Mouse (Mus musculus): ENCODE data around the gene Tmod4. TPM values are rescaled to one million over a fixed set of nuclear protein-coding genes. Genes with fewer than 3 reads are reported as not detected.
"Not testable (repeated sequence)": the region's sequence is repeated elsewhere in the genome, so short reads cannot be mapped to it uniquely, and the experiment has no call there.

Tmod4 gene
- polyA plus RNA-seq, 1 experiment from 2014 or later = 0.55 TPM

DNA sequence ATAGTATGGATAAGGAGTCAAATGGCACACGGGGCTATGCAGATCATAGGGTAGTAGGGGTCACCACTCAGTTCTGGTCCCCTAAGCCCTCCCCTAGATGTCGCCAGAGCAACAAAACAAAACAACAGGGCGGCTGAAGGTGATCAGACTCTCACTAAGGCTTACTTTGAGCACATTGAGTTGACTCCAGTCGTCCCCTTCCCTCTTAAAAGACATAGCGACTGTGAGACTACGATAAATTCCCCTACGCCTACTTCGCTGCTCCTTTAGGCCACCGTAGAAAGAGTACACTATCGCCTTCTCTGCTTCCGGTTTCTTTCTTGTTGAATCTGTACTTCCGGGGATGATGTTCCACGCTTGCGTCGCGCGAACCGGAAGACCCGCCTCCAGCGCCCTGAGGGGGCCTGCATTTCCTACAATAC is 9.4 kb downstream of the Tmod4 start, which contains the start of the genes Scnm1 and Lysmd1:
Scnm1 (minus strand) TSS at position 332 of the 422 bp plus-strand sequence.
Lysmd1 (plus strand) TSS at position 409 of the 422 bp plus-strand sequence.
- peak; percentile 98 for DNase-seq (ENCODE audit: low spot score)
- no peaks in the 10 kb centered on the region for H3K9me3 ChIP-seq (replicated peaks; ENCODE audit: control insufficient read depth, low read length)
- WGBS = under 1% methylated on average over 20 of the region's 20 CpGs

DNA sequence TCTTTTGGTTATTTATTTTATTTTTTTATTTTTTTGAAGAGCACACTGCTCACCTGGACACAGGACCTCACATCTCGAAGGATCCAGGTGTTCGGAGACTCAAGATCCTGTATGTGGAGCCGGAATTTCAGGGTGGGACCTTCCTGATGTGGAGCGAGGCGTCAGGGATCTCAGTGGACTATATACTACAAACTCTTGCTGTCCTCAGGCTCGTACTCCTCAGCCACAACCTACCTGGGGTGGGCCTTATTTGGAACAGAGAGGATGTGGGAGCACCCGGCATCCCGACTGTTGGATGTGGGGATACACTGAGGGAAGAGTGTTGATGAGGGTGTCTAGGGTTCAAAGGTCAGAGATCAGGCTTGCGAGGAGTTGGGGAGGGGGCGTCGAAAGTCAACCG is 9.9 kb downstream of the Tmod4 start:
- no CpG with 5 or more reads among the region's 12 CpGs for WGBS
- H3K9ac ChIP-seq (ENCODE audit: low read length); H3K27ac ChIP-seq (ENCODE audit: low read depth, low read length); H3K9me3 ChIP-seq (replicated peaks; ENCODE audit: control insufficient read depth, low read length); H3K27me3 ChIP-seq (replicated peaks; ENCODE audit: control insufficient read depth, insufficient read depth, low read length); DNase-seq (ENCODE audit: low spot score); H3K4me2 ChIP-seq (ENCODE audit: low read length): not testable (repeated sequence)
- ATAC-seq = peak; percentile 60
- H3K4me3 ChIP-seq (ENCODE audit: low read depth, low read length) = peak overlapping the region; percentile 43
- peaks cover 11% of the 10 kb centered on the region for H3K4me1 ChIP-seq (ENCODE audit: control insufficient read depth, insufficient read depth, low read length)
- peaks cover 22% of the 10 kb centered on the region for H3K36me3 ChIP-seq (ENCODE audit: control insufficient read depth, insufficient read depth, low read length)

More for the DNA sequence above, 9.4 kb downstream of the Tmod4 start, which contains the start of the genes Scnm1 and Lysmd1:
- peaks cover 11% of the 10 kb centered on the region for H3K4me1 ChIP-seq (ENCODE audit: control insufficient read depth, insufficient read depth, low read length)
- ATAC-seq = peak; percentile 96
- H3K4me3 ChIP-seq (ENCODE audit: low read depth, low read length) = peak within 1 kb of the TSS; percentile 43
- H3K27me3 ChIP-seq (replicated peaks; ENCODE audit: control insufficient read depth, insufficient read depth, low read length) = no peaks in the 10 kb centered on the region
- H3K36me3 ChIP-seq (ENCODE audit: control insufficient read depth, insufficient read depth, low read length) = peaks cover 26% of the 10 kb centered on the region
- peak within 1 kb of the TSS; percentile 64 for H3K4me2 ChIP-seq (ENCODE audit: low read length)
- peak within 1 kb of the TSS; percentile 58 for H3K9ac ChIP-seq (ENCODE audit: low read length)
- peak within 1 kb of the TSS; percentile 35; the same call in 1 of the 2 replicates for H3K27ac ChIP-seq (ENCODE audit: low read depth, low read length)

DNA sequence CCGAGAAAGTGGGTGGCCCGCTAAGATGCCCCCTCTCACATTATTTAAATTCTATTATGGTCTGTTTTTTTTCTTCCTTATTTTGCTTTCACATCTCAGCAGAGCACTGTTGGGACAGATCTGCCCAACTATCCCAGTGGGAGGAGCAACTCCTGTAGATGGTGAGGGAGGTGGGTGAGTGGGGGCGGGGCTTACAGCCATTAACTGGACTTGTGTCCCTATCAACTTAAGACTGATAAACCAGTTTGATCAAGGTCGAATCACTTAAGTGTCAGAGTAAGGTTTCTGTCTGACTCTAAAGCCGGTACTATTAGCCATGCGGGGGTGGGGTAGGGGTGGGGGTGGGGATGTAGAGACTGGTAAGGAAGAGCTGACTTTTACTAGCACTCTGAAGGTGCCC is 10.7 kb downstream of the Tmod4 start:
- Histone ChIP-seq H3K9ac (ENCODE audit: low read length) (no peak overlapping the region), H3K27ac (ENCODE audit: low read depth, low read length) (no peak overlapping the region), H3K9me3 (replicated peaks; ENCODE audit: control insufficient read depth, low read length) (no peaks in the 10 kb centered on the region), H3K36me3 (ENCODE audit: control insufficient read depth, insufficient read depth, low read length) (peaks cover 19% of the 10 kb centered on the region), H3K4me2 (ENCODE audit: low read length) (peak overlapping the region; percentile 34), H3K27me3 (replicated peaks; ENCODE audit: control insufficient read depth, insufficient read depth, low read length) (no peaks in the 10 kb centered on the region), H3K4me1 (ENCODE audit: control insufficient read depth, insufficient read depth, low read length) (peaks cover 11% of the 10 kb centered on the region), H3K4me3 (ENCODE audit: low read depth, low read length) (peak overlapping the region; percentile 24)
- 31% methylated on average over 6 of the region's 6 CpGs for WGBS
- ATAC-seq (no peak), DNase-seq (ENCODE audit: low spot score) (peak; percentile 16)

DNA sequence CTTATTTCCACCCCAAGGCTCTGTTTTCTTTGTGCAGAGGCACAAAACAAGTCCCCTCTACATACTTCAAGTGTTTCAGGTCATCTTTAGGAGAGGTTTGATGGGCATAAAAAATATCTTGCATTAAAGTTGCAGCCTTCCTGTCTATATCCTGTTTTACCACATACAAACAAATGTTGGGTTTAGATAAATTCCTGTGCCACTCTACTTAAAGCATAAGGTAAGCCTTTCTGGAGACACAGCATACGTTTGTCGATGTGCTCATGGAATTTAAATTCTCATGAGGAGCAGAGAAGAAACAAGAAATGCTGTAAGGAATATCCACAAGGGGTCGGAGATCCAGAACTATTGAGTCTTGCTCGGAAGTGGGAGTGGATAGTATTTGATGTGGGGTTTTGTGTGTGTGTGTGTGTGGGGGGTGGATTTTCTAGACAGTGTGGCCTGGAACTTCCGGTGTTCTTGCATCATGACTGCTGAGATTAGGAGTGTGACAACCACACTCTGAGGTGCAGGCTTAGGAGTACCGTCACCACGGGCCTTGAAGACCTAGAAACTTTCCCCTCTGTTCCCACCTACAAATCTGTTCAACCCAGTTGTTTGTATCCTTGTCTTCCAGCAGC is 11.3 kb downstream of the Tmod4 start:
- Histone ChIP-seq H3K9ac (ENCODE audit: low read length) (no peak overlapping the region), H3K4me2 (ENCODE audit: low read length) (peak overlapping the region; percentile 34; the same call in 1 of the 2 replicates), H3K27me3 (replicated peaks; ENCODE audit: control insufficient read depth, insufficient read depth, low read length) (no peaks in the 10 kb centered on the region), H3K9me3 (replicated peaks; ENCODE audit: control insufficient read depth, low read length) (no peaks in the 10 kb centered on the region), H3K4me1 (ENCODE audit: control insufficient read depth, insufficient read depth, low read length) (peaks cover 11% of the 10 kb centered on the region), H3K36me3 (ENCODE audit: control insufficient read depth, insufficient read depth, low read length) (peaks cover 21% of the 10 kb centered on the region), H3K4me3 (ENCODE audit: low read depth, low read length) (no peak overlapping the region), H3K27ac (ENCODE audit: low read depth, low read length) (no peak overlapping the region)
- 93% methylated on average over 7 of the region's 7 CpGs for WGBS
- DNase-seq (ENCODE audit: low spot score) = no peak
- no peak for ATAC-seq

DNA sequence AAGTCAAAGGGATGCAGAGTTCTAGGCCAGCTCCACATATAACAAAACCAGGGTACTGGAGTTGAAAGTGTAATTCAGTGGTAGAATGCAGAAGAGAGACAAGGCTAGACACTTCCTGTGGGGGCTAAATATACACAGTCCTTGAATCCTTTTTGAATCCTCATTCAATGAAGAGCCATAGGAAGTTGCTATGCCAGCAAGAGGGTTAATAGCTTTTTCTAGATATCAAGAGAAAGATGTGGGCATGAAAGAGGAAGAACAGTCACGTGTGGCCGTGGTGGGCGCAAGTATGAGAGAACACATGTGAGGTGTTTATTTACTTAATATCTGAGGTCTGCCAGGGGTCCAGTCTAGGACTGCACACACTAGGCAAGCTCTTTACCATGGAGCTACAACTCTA is 12.1 kb downstream of the Tmod4 start:
- 87% methylated on average over 3 of the region's 3 CpGs for WGBS
- no peak for ATAC-seq
- H3K27ac ChIP-seq (ENCODE audit: low read depth, low read length) = no peak overlapping the region
- peaks cover 24% of the 10 kb centered on the region for H3K36me3 ChIP-seq (ENCODE audit: control insufficient read depth, insufficient read depth, low read length)
- H3K9me3 ChIP-seq (replicated peaks; ENCODE audit: control insufficient read depth, low read length) = no peaks in the 10 kb centered on the region
- no peak for DNase-seq (ENCODE audit: low spot score)
- H3K4me3 ChIP-seq (ENCODE audit: low read depth, low read length) = no peak overlapping the region
- no peak overlapping the region for H3K4me2 ChIP-seq (ENCODE audit: low read length)
- no peak overlapping the region for H3K9ac ChIP-seq (ENCODE audit: low read length)
- no peaks in the 10 kb centered on the region for H3K27me3 ChIP-seq (replicated peaks; ENCODE audit: control insufficient read depth, insufficient read depth, low read length)
- H3K4me1 ChIP-seq (ENCODE audit: control insufficient read depth, insufficient read depth, low read length) = peaks cover 11% of the 10 kb centered on the region

DNA sequence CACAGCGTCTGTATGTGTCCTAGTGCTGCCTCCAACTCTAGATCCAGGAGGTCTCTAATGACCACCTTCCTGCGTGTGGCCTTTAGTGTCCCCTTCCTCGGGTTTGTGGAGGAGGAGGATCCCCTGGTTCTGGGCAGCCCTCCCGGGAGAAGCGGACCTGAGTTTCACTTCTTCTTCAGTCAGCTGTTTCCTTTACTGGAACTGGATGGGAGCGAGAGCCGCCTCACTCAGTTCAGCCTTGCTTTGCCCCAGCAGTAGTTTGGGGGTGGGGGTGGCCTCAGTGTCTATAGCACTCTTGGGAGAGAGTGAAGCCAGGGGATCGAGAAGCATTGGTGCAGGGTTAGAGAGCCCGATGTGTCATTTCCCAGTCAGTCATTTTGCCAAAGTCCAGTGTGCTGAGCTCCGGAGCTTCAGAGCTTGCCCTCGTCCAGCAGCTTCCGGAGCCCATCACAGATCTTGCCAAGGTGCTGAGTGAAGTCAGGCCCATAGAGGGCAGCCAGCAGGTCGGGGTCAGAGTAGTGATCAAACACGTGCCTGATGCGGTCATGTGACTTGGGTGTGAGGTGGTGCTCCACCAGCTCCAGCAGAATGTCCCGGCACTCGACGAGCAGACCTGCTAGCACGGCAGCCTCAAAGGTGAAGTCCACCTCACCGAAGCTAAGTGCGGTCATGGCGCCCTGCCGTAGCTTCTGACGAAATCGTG is 15.5 kb downstream of the Tmod4 start:
- Histone ChIP-seq H3K4me1 (ENCODE audit: control insufficient read depth, insufficient read depth, low read length) (0 out of 2 replicates have a peak, but pooled peaks cover 5% of the 10 kb centered on the region), H3K9ac (ENCODE audit: low read length) (no peak overlapping the region), H3K27ac (ENCODE audit: low read depth, low read length) (no peak overlapping the region), H3K9me3 (replicated peaks; ENCODE audit: control insufficient read depth, low read length) (no peaks in the 10 kb centered on the region), H3K36me3 (ENCODE audit: control insufficient read depth, insufficient read depth, low read length) (peaks cover 19% of the 10 kb centered on the region), H3K4me2 (ENCODE audit: low read length) (no peak overlapping the region), H3K27me3 (replicated peaks; ENCODE audit: control insufficient read depth, insufficient read depth, low read length) (no peaks in the 10 kb centered on the region), H3K4me3 (ENCODE audit: low read depth, low read length) (no peak overlapping the region)
- WGBS = 82% methylated on average over 25 of the region's 25 CpGs
- ATAC-seq (no peak), DNase-seq (ENCODE audit: low spot score) (no peak)

DNA sequence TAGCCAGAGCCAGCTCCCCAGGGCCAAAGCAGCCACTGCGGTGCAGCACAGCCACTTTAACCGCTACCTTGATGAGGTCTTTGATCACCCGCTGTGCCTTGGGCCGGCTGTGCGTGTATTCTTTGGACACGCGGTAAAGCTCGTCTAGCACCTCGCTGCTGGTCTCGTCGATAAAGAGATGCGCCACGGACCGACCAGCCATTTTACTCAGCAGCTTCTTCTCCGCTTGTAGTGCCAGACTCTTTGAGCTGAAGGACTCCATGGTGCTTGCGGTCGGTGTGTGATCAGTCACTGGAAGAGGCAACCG is 16.0 kb downstream of the Tmod4 start:
- WGBS = 64% methylated on average over 18 of the region's 18 CpGs

DNA sequence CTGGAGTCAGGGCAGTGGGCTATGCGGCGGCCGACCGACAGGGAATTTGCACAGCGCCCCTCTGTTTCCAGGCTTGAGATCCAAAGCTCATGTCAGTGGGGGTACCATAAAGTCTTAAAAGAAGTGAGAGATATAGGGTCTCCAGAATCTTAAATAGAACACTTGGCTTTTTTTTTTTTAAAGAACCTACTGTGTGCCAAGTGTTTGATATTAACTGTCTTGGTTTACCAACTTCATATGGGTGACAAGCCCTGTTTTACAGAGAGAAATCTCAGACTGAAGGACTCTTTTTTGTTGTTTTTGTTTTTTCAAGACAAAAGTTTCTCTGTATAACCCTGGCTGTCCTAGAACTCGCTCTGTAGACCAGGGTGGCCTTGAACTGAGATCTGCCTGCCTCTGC is 16.5 kb downstream of the Tmod4 start:
- no peak overlapping the region for H3K4me3 ChIP-seq (ENCODE audit: low read depth, low read length)
- ATAC-seq = no peak
- no peaks in the 10 kb centered on the region for H3K9me3 ChIP-seq (replicated peaks; ENCODE audit: control insufficient read depth, low read length)
- no peak overlapping the region for H3K4me2 ChIP-seq (ENCODE audit: low read length)
- no peaks in the 10 kb centered on the region for H3K4me1 ChIP-seq (ENCODE audit: control insufficient read depth, insufficient read depth, low read length)
- DNase-seq (ENCODE audit: low spot score) = no peak
- 88% methylated on average over 6 of the region's 6 CpGs for WGBS
- no peak overlapping the region for H3K9ac ChIP-seq (ENCODE audit: low read length)
- H3K27ac ChIP-seq (ENCODE audit: low read depth, low read length) = no peak overlapping the region
- H3K27me3 ChIP-seq (replicated peaks; ENCODE audit: control insufficient read depth, insufficient read depth, low read length) = no peaks in the 10 kb centered on the region
- peaks cover 19% of the 10 kb centered on the region for H3K36me3 ChIP-seq (ENCODE audit: control insufficient read depth, insufficient read depth, low read length)

More for the DNA sequence above, 16.0 kb downstream of the Tmod4 start:
- Histone ChIP-seq H3K27ac (ENCODE audit: low read depth, low read length) (no peak overlapping the region), H3K9ac (ENCODE audit: low read length) (no peak overlapping the region), H3K4me3 (ENCODE audit: low read depth, low read length) (no peak overlapping the region), H3K4me2 (ENCODE audit: low read length) (no peak overlapping the region), H3K27me3 (replicated peaks; ENCODE audit: control insufficient read depth, insufficient read depth, low read length) (no peaks in the 10 kb centered on the region), H3K36me3 (ENCODE audit: control insufficient read depth, insufficient read depth, low read length) (peaks cover 19% of the 10 kb centered on the region), H3K4me1 (ENCODE audit: control insufficient read depth, insufficient read depth, low read length) (0 out of 2 replicates have a peak, but pooled peaks cover 3% of the 10 kb centered on the region), H3K9me3 (replicated peaks; ENCODE audit: control insufficient read depth, low read length) (no peaks in the 10 kb centered on the region)
- DNase-seq (ENCODE audit: low spot score) (no peak), ATAC-seq (no peak)

DNA sequence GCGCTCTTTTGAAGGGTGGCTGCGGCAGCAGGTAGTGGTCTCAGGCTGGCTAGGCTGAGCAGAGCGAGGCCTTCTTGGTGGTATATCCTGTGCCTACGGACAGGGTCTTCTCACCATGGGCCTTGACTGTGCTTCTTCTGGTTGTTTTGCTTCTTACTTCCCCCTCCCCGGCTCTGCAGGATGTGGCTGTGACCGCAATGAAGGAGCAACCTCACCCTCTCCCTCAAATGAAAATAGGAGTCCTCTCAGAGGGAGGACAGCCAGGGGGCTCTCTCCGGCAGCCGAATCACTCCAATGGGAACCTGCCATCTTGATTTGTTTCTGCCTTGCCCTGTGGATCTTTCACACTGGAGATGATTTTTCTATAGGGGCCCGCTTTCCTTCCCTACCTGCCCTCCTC is 17.2 kb downstream of the Tmod4 start:
- H3K4me2 ChIP-seq (ENCODE audit: low read length) = no peak overlapping the region
- H3K36me3 ChIP-seq (ENCODE audit: control insufficient read depth, insufficient read depth, low read length) = peaks cover 19% of the 10 kb centered on the region
- H3K4me1 ChIP-seq (ENCODE audit: control insufficient read depth, insufficient read depth, low read length) = no peaks in the 10 kb centered on the region
- no peak for DNase-seq (ENCODE audit: low spot score)
- no peak for ATAC-seq
- H3K9ac ChIP-seq (ENCODE audit: low read length) = no peak overlapping the region
- H3K9me3 ChIP-seq (replicated peaks; ENCODE audit: control insufficient read depth, low read length) = no peaks in the 10 kb centered on the region
- H3K27me3 ChIP-seq (replicated peaks; ENCODE audit: control insufficient read depth, insufficient read depth, low read length) = no peaks in the 10 kb centered on the region
- 97% methylated on average over 9 of the region's 9 CpGs for WGBS
- no peak overlapping the region for H3K27ac ChIP-seq (ENCODE audit: low read depth, low read length)
- no peak overlapping the region for H3K4me3 ChIP-seq (ENCODE audit: low read depth, low read length)

All from forebrain, embryonic 14.5 days (tissue).